Mouse (Mus musculus) CH12.LX (cell line): Measurements from ENCODE around the gene 5730596B20Rik. TPM values are rescaled to one million over a fixed set of nuclear protein-coding genes. Genes with fewer than 3 reads are reported as not detected.

Experiments
- DNase-seq: peaks from one replicate; pipeline ENCODE4 v3.0.0-alpha.2; 2013; ENCODE audit errors: extremely low read depth
- H3K27ac ChIP-seq: 2 replicates; pipeline ENCODE4 v1.5.1; 2012; ENCODE audit warnings: low read depth, mild to moderate bottlenecking, control low read depth, moderate library complexity; ENCODE audit not compliant: insufficient read depth
- H3K27me3 ChIP-seq: replicated peaks from 2 replicates; pipeline ENCODE3; 2012; ENCODE audit warnings: inconsistent platforms
- H3K36me3 ChIP-seq, 2 experiments: replicated peaks in 1 of 2; 2 replicates each; pipeline versions ENCODE3 to v1.6.1; 2012; ENCODE audit warnings: inconsistent platforms in 1 of 2, low read length in 1 of 2, mild to moderate bottlenecking in 1 of 2, mixed read lengths in 1 of 2, moderate library complexity in 1 of 2; ENCODE audit not compliant: control insufficient read depth in 1 of 2, insufficient read depth in 1 of 2
- H3K4me1 ChIP-seq, 2 experiments: 2 replicates each; pipeline ENCODE4 v1.6.1; 2012; ENCODE audit warnings: inconsistent platforms in 1 of 2, moderate library complexity in 1 of 2; ENCODE audit not compliant: insufficient read depth in 2 of 2, control insufficient read depth in 1 of 2
- H3K4me2 ChIP-seq: 2 replicates; pipeline ENCODE4 v1.6.1; 2012; ENCODE audit warnings: low read depth, mild to moderate bottlenecking, control low read depth; ENCODE audit not compliant: poor library complexity, insufficient read depth, severe bottlenecking
- H3K4me3 ChIP-seq, 3 experiments: fragments of 150-350 bp in 1 of 3; sonication (generic) in 1 of 3; replicated peaks in 1 of 3; 2 replicates each; pipeline versions ENCODE3 to v1.5.1; 2011 to 2012; ENCODE audit warnings: low read depth in 2 of 3, low read length in 2 of 3, mild to moderate bottlenecking in 2 of 3, moderate library complexity in 2 of 3, control low read depth in 1 of 3, improper control_type of control experiment in 1 of 3, inconsistent platforms in 1 of 3, mixed read lengths in 1 of 3; ENCODE audit not compliant: poor library complexity in 1 of 3
- H3K79me2 ChIP-seq: replicated peaks from 2 replicates; pipeline ENCODE4 v1.6.1; 2012; ENCODE audit warnings: mild to moderate bottlenecking, moderate library complexity; ENCODE audit not compliant: control insufficient read depth, poor library complexity, insufficient read depth, severe bottlenecking; ENCODE audit errors: extremely low read depth
- H3K9ac ChIP-seq: 2 replicates; pipeline ENCODE4 v1.6.1; 2012; ENCODE audit warnings: low read depth, mild to moderate bottlenecking, control low read depth, moderate library complexity; ENCODE audit not compliant: insufficient read depth
- H3K9me3 ChIP-seq: replicated peaks from 2 replicates; pipeline ENCODE3; 2012; ENCODE audit warnings: low read length, inconsistent platforms, mixed read lengths
- GABPA ChIP-seq: IDR thresholded peaks from 2 replicates; pipeline ENCODE4 v1.6.1; 2012; ENCODE audit warnings: low read depth, low read length, improper control_type of control experiment, inconsistent platforms; ENCODE audit not compliant: insufficient replicate concordance
- HCFC1 ChIP-seq: IDR thresholded peaks from 2 replicates; pipeline ENCODE4 v1.6.1; 2012; ENCODE audit warnings: low read depth, mild to moderate bottlenecking, inconsistent platforms, low read length, improper control_type of control experiment
- IRF4 ChIP-seq: IDR thresholded peaks from 2 replicates; pipeline ENCODE4 v1.6.1; 2014; ENCODE audit warnings: low read depth, mild to moderate bottlenecking, inconsistent platforms, low read length, improper control_type of control experiment
- MEF2A ChIP-seq: IDR thresholded peaks from 2 replicates; pipeline ENCODE4 v1.6.1; 2014; ENCODE audit warnings: low read depth, mild to moderate bottlenecking, inconsistent platforms, low read length, improper control_type of control experiment, borderline replicate concordance
- PAX5 ChIP-seq: IDR thresholded peaks from 2 replicates; pipeline ENCODE4 v1.6.1; 2012; ENCODE audit warnings: low read length, inconsistent platforms, mixed read lengths
- POLR2AphosphoS2 ChIP-seq: IDR thresholded peaks from 2 replicates; pipeline ENCODE4 v1.6.1; 2011; ENCODE audit warnings: low read depth, low read length, improper control_type of control experiment
- RCOR1 ChIP-seq: conservative IDR thresholded peaks from 2 replicates; pipeline ENCODE4 v1.6.1; 2012; ENCODE audit warnings: low read depth, mild to moderate bottlenecking, inconsistent platforms, low read length, improper control_type of control experiment
- ZC3H11A ChIP-seq: IDR thresholded peaks from 2 replicates; pipeline ENCODE4 v1.6.1; 2012; ENCODE audit warnings: low read depth, mild to moderate bottlenecking, inconsistent platforms, low read length, improper control_type of control experiment
- ZKSCAN1 ChIP-seq: IDR thresholded peaks from 2 replicates; pipeline ENCODE4 v1.6.1; 2012; ENCODE audit warnings: low read depth, inconsistent platforms, low read length, improper control_type of control experiment, borderline replicate concordance
- ZMIZ1 ChIP-seq: IDR thresholded peaks from 2 replicates; pipeline ENCODE4 v1.6.1; 2012; ENCODE audit warnings: low read depth, mild to moderate bottlenecking, inconsistent platforms, low read length, improper control_type of control experiment
- dilution Hi-C: fragments of 300-500 bp; cut with MboI; formaldehyde crosslinking; loops from 2 replicates; pipeline ENCODE4 v1.14.3; 2020; ENCODE audit warnings: low sequenced_read_pairs; ENCODE audit not compliant: extremely low pct_unique_long_range_greater_than_20kb, extremely low pct_ligation_motif_present
- in situ Hi-C: fragments of 300-500 bp; cut with MboI; formaldehyde crosslinking; loops from 3 replicates; pipeline ENCODE4 v1.14.3; 2019; ENCODE audit warnings: low sequenced_read_pairs, low pct_ligation_motif_present, low pct_unique_long_range_greater_than_20kb, mixed read lengths
- polyA plus RNA-seq: library from polyadenylated mRNA; unstranded; fragments of >175 nt; gene quantifications from 2 replicates; pipeline ENCODE4 v1.2.1, GENCODE M21; 2012; ENCODE audit warnings: low read depth; ENCODE audit not compliant: insufficient read length
- total RNA-seq, 2 experiments: library from RNA; depleted of rRNA; stranded (reverse); fragments of 300-350 nt in 1 of 2; fragments of >200 nt in 1 of 2; gene quantifications; 2 replicates each; pipeline ENCODE4 v1.2.3; 2012 to 2014

Gene 5730596B20Rik
- total and polyA plus RNA-seq, 3 experiments, result 0.07 TPM; not detected in 2

- no peak overlapping the region for H3K4me3 ChIP-seq
- no peak overlapping the region for H3K4me2 ChIP-seq
- peaks cover 5% of the 10 kb centered on the region for H3K9me3 ChIP-seq
- H3K27me3 ChIP-seq, result no peaks in the 10 kb centered on the region
- H3K27ac ChIP-seq, result no peak overlapping the region
- peaks cover 0 to 2% of the 10 kb centered on the region in 2 experiments for H3K36me3 ChIP-seq
- dilution Hi-C loops, result no loop called here
- no peak for TF ChIP-seq POLR2AphosphoS2
- in situ Hi-C loops, result no loop called here
- DNase-seq, result no peak
- no peaks in the 10 kb centered on the region for H3K79me2 ChIP-seq
- H3K4me1 ChIP-seq, result peaks cover 0 to 13% of the 10 kb centered on the region in 2 experiments; a peak in 2 of 4 replicates
- no peak overlapping the region for H3K9ac ChIP-seq
Measured at GRCm38 (mm10) chr6:52189909-52190308, 12.6 kb downstream of the 5730596B20Rik start.

- in situ Hi-C loops, result no loop called here
- peaks cover 0 to 13% of the 10 kb centered on the region in 2 experiments; a peak in 2 of 4 replicates for H3K4me1 ChIP-seq
- no peak overlapping the region for H3K4me2 ChIP-seq
- no peak overlapping the region for H3K9ac ChIP-seq
- no peaks in the 10 kb centered on the region for H3K27me3 ChIP-seq
- no peak overlapping the region for H3K4me3 ChIP-seq
- dilution Hi-C loops, result no loop called here
- no peaks in the 10 kb centered on the region for H3K79me2 ChIP-seq
- peaks cover 5% of the 10 kb centered on the region for H3K9me3 ChIP-seq
- peaks cover 0 to 2% of the 10 kb centered on the region in 2 experiments for H3K36me3 ChIP-seq
- no peak for TF ChIP-seq PAX5
- TF ChIP-seq, all 38 proteins: peak for 0
- H3K27ac ChIP-seq, result no peak overlapping the region
- DNase-seq, result no peak
Measured at GRCm38 (mm10) chr6:52190410-52190809, 13.1 kb downstream of the 5730596B20Rik start.

GRCm38 (mm10) chr6:52190906-52191810, 13.9 kb downstream of the 5730596B20Rik start, which contains the start of gene Hoxa4:
TSS of gene Hoxa4 (minus strand) at chr6:52191753.
- H3K4me2 ChIP-seq, result no peak within 1 kb of the TSS
- H3K27me3 ChIP-seq, result no peaks in the 10 kb centered on the region
- H3K4me3 ChIP-seq, result no peak within 1 kb of the TSS
- TF ChIP-seq GABPA, result no peak
- TF ChIP-seq HCFC1, result no peak
- TF ChIP-seq ZKSCAN1, result no peak
- TF ChIP-seq RCOR1, result no peak
- no peak for TF ChIP-seq ZMIZ1
- TF ChIP-seq IRF4, result no peak
- TF ChIP-seq ZC3H11A, result no peak
- no peak for TF ChIP-seq MEF2A
- no peak within 1 kb of the TSS for H3K27ac ChIP-seq
- in situ Hi-C loops (no loop called here), dilution Hi-C loops (no loop called here)
- peaks cover 0 to 13% of the 10 kb centered on the region in 2 experiments; a peak in 2 of 4 replicates for H3K4me1 ChIP-seq
- H3K9ac ChIP-seq, result no peak within 1 kb of the TSS
- no peak for DNase-seq
- no peaks in the 10 kb centered on the region for H3K79me2 ChIP-seq
- peaks cover 5% of the 10 kb centered on the region for H3K9me3 ChIP-seq
- peaks cover 0 to 2% of the 10 kb centered on the region in 2 experiments for H3K36me3 ChIP-seq
